Mouse (Mus musculus) cerebellum, adult (tissue): ENCODE measurements around the gene Gm2696.
"Not testable (repeated sequence)": the region's sequence is repeated elsewhere in the genome, so short reads cannot be mapped to it uniquely, and the experiment has no call there.

Experiments
- ATAC-seq: cut with Nextera tagmentation; 2 replicates; pipeline ENCODE4 v1.9.2; 2017; ENCODE audit warnings: mild to moderate bottlenecking, moderate library complexity, mixed read lengths; ENCODE audit not compliant: insufficient number of reproducible peaks, low FRiP score, low TSS enrichment

The Gm2696 gene

DNA sequence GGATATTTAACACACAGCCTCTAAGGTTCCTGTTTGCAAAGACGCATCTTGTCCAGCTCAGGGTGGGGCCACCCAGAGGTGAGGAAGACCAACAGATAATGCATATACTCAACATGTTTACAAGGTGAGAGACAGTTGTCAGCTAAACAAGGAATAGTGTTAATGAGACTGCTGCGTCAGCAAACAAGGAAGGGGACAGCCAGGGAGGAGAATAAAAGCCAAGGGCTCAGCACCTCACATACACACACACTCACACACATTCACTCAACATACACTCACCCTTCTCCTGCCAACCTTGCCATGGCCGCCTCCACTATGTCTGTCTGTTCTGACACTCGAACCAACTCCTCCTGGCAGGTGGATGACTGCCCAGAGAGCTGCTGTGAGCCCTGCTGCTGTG is at the start of gene Gm2696:
TSS of gene Gm2696 (plus strand) at position 301 of the 400 bp plus-strand sequence.
- ATAC-seq: no peak

GRCm38 (mm10) chr10:77769727-77770126 is 44.8 kb upstream of the Gm2696 start:
- ATAC-seq: no peak

DNA sequence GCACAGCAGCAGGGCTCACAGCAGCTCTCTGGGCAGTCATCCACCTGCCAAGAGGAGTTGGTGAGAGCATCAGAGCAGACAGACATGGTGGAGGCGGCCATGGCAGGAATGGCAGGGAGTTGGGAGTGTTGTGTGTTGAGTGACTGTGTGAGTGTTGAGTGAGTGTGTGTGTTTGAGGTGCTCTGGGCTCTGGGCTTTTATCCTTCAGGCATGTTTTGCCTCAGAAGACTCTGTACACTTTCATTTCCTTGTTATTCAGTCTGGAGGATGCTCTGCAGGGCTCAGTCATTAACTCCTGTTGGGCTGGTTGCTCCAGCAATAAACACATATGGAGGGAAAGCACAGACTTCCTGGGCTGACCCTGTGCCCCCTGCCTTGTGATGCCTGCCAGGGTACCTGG is 43.3 kb upstream of the Gm2696 start, which contains the start of gene Gm3238:
TSS of gene Gm3238 (minus strand) at position 101 of the 400 bp plus-strand sequence.
- ATAC-seq: not testable (repeated sequence)

DNA sequence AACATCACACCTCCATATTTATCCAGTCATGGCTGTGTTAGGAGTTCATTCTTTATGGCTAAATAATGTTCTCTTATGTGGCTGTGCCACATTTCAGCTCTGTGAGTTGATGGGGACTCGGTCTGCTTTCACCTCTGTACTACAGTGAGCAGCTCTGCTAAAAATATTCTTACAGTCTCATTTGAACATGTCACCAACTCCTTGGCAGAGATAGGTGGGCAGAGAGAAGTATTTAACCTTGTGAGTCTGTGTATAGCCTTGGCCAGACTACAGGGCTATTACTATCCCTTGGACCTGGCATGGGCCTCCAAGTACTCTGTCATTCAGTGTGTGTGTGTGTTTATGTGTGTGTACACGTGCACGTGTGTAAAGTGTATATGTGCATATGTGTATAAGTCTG is 42.3 kb upstream of the Gm2696 start:
- not testable (repeated sequence) for ATAC-seq

- not testable (repeated sequence) for ATAC-seq
Measured at GRCm38 (mm10) chr10:77776844-77777243, 37.6 kb upstream of the Gm2696 start, which contains the start of gene Gm7138. TSS of gene Gm7138 (minus strand) at chr10:77776944.

DNA sequence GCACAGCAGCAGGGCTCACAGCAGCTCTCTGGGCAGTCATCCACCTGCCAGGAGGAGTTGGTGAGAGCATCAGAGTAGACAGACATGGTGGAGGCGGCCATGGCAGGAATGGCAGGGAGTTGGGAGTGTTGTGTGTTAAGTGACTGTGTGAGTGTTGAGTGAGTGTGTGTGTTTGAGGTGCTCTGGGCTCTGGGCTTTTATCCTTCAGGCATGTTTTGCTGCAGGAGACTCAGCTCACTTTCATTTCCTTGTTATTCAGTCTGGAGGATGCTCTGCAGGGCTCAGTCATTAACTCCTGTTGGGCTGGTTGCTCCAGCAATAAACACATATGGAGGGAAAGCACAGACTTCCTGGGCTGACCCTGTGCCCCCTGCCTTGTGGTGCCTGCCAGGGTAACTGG is 32.0 kb upstream of the Gm2696 start, which contains the start of gene Gm3250:
TSS of gene Gm3250 (minus strand) at position 101 of the 400 bp plus-strand sequence.
- ATAC-seq: not testable (repeated sequence)

- not testable (repeated sequence) for ATAC-seq
Measured at GRCm38 (mm10) chr10:77783396-77783795, 31.1 kb upstream of the Gm2696 start.

- ATAC-seq: not testable (repeated sequence)
Measured at GRCm38 (mm10) chr10:77787876-77788275, 26.6 kb upstream of the Gm2696 start, which contains the start of gene Gm7137. TSS of gene Gm7137 (minus strand) at chr10:77788200.

DNA sequence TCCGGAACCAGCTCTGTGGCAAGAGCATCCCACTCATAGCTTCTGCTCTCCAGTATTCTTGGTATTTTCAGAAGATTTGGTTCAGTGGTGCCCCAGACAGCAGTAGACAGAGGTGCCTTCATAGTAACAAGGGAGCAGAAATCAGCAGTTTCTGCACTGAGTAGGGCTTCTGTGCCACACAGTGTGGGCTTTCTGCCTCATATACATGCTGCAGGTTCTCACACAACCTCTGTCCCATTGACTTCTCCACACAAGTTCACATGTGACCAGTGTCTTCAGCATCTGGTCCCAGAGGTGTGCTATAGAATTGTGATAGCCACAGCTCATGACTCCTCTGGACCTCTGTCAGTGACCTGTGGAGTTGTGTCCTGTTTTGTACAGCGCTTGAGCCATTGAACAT is 25.9 kb upstream of the Gm2696 start:
- no peak for ATAC-seq

GRCm38 (mm10) chr10:77794976-77795375 is 19.5 kb upstream of the Gm2696 start, which contains the start of gene Gm9639:
TSS of gene Gm9639 (minus strand) at chr10:77795076.
- no peak for ATAC-seq

- ATAC-seq: no peak
Measured at GRCm38 (mm10) chr10:77797677-77798076, 16.8 kb upstream of the Gm2696 start.

GRCm38 (mm10) chr10:77798164-77798920 is 16.1 kb upstream of the Gm2696 start:
- not testable (repeated sequence) for ATAC-seq

DNA sequence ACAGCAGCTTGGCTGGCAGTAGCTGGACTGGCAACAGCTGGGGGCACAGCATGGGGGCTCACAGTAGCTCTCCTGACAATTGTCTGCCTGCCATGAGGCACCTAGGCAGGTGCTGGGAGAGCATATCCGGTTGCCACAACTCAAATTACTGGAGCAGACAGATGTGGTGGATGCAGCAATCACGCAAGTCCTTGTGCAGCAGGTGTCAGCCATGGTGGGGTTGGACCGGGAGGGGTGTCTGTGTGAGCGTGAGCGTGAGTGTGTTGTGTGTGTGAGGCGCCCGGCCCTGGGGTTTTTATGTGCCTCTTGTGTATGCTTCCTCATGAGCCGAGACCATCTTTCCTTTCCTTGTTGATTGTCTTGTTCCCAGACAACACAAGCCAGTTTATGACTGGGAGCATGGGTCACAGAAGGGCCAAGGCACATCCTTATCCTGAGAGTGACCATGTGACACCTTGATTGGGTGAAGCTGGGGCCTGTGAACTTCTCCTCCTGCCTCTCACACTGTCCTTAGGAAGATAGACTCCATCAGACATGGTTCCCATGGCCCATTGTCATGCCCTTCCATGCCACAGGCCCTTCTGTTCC is 15.5 kb upstream of the Gm2696 start, which contains the start of gene Gm19668:
TSS of gene Gm19668 (minus strand) at position 213 of the 588 bp plus-strand sequence.
- ATAC-seq: no peak

- no peak for ATAC-seq
Measured at GRCm38 (mm10) chr10:77804095-77804494, 10.4 kb upstream of the Gm2696 start.

GRCm38 (mm10) chr10:77811743-77812142 is 2.7 kb upstream of the Gm2696 start, which contains the start of gene Gm9507:
TSS of gene Gm9507 (minus strand) at chr10:77811843.
- no peak for ATAC-seq

GRCm38 (mm10) chr10:77815514-77815913 is 1.0 kb downstream of the Gm2696 start:
- ATAC-seq: no peak

GRCm38 (mm10) chr10:77818523-77818922 is 4.0 kb downstream of the Gm2696 start:
- ATAC-seq: no peak

- ATAC-seq: no peak
Measured at GRCm38 (mm10) chr10:77819203-77819602, 4.7 kb downstream of the Gm2696 start.

DNA sequence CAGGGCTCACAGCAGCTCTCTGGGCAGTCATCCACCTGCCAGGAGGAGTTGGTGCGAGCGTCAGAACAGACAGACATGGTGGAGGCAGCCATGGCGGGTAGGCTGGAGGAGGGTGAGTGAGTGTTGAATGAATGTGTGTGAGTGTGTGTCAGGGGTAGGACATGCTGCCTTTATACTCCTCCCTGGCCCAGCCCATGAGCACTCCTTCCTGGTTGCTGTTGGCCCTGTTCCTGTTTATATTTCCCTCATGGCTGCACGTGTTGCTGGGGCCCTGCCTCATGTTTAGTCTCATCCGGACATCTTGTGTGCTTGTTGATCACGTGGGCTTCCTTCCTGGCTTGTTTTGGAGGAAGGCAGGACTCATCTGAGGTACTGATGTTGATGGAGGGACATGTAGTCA is 12.5 kb downstream of the Gm2696 start, which contains the start of gene Krtap10-4:
TSS of gene Krtap10-4 (minus strand) at position 145 of the 400 bp plus-strand sequence.
- ATAC-seq: no peak

DNA sequence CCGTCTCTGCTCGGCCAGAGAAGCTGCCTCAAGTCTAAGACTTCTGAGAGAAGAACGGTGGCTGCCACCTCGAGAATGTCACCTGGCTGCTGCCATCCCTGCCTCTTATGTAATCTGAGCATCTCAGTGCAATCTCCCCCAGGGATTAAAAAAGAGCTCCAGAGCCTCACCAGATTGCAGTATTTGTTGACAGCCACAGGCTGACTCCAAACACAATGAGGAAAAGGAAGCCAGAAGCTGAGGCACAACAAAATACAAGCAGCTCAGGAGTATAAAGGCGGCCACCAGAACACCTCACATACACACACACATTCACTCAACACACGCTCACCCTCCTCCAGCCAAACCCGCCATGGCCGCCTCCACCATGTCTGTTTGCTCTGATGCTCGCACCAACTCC is 21.2 kb downstream of the Gm2696 start, which contains the start of gene Krtap10-10:
TSS of gene Krtap10-10 (plus strand) at position 301 of the 400 bp plus-strand sequence.
- ATAC-seq: no peak

- no peak for ATAC-seq
Measured at GRCm38 (mm10) chr10:77839006-77839405, 24.5 kb downstream of the Gm2696 start.
